8 mouse cellular contexts compared by ENCODE assay signal in the genomic region with DNA sequence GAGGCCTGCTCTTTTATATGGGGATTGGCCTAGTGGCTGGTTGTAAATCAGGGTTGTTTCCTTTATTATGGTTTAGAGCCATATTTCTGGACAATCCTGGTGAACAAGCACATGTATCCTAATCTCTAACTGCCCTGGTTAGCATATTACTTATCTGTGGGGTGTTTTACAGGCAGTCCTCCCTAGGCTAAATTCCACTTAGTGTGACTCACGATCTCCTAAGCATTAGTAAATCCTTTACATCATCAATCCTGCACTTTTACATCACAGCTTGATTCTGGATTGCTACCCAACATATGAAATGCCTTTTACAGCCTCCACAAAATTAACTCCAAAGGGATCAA. TPM values are rescaled to one million over a fixed set of nuclear protein-coding genes. Genes with fewer than 3 reads are reported as not detected.
DNase-seq lines count a peak whose midpoint lies in the region; ATAC-seq and TF ChIP-seq lines count a peak whose summit lies in the region.

No protein-coding gene starts in this region.

- WGBS in forebrain, embryonic 13.5 days: 19% methylated on average over 1 of the region's 1 CpGs
- WGBS in liver, embryonic 16.5 days (ENCODE audit: insufficient replicate concordance): 5% methylated on average over 1 of the region's 1 CpGs

- ATAC-seq in forebrain, embryonic 13.5 days: 0 out of 2 replicates have a peak, but pooled peaks have one; percentile 4
- ATAC-seq in liver, embryonic 16.5 days (ENCODE audit: low read depth): peak; percentile 25; the same call in 1 of the 2 replicates

- no peaks in the 10 kb centered on the region for H3K36me3 ChIP-seq in C2C12 (ENCODE audit: control insufficient read depth, insufficient read depth)
- peaks cover 18% of the 10 kb centered on the region for H3K36me3 ChIP-seq in forebrain, embryonic 13.5 days (ENCODE audit: poor library complexity, severe bottlenecking)
- no peaks in the 10 kb centered on the region for H3K36me3 ChIP-seq in liver, embryonic 16.5 days (ENCODE audit: control insufficient read depth, insufficient read depth)

- DNase-seq in gastrocnemius, adult 2 months: no peak
- no peak for DNase-seq in gastrocnemius, postnatal 25 days
- DNase-seq in urinary bladder, adult 2 months (ENCODE audit: low spot score): no peak
- no peak for DNase-seq in frontal cortex, postnatal 10 days (ENCODE audit: low spot score in 2 of 2)
- DNase-seq in kidney, adult 8-10 months: no peak

- TF ChIP-seq CTCF in gastrocnemius, adult 2 months (IDR thresholded peaks at IDR 0.05): no peak
- TF ChIP-seq CTCF in C2C12 (IDR thresholded peaks at IDR 0.05; ENCODE audit: control insufficient read depth, insufficient read depth, insufficient read length): no peak

- intact Hi-C loops in gastrocnemius, adult 2 months (cut with DNase I): no loop called here

- H3K9me3 ChIP-seq in forebrain, embryonic 13.5 days (replicated peaks): peaks cover 8% of the 10 kb centered on the region
- H3K9me3 ChIP-seq in liver, embryonic 16.5 days (replicated peaks; ENCODE audit: control insufficient read depth, low read length): no peaks in the 10 kb centered on the region

- H3K9ac ChIP-seq in forebrain, embryonic 13.5 days: peak overlapping the region; percentile 81
- peak overlapping the region; percentile 80 for H3K9ac ChIP-seq in liver, embryonic 16.5 days (ENCODE audit: low read depth, low read length)

- no peaks in the 10 kb centered on the region for H3K27me3 ChIP-seq in C2C12 (ENCODE audit: control insufficient read depth, insufficient read depth, insufficient read length)
- no peaks in the 10 kb centered on the region for H3K27me3 ChIP-seq in forebrain, embryonic 13.5 days
- H3K27me3 ChIP-seq in liver, embryonic 16.5 days (ENCODE audit: control insufficient read depth, insufficient read depth, low read depth, low read length): no peaks in the 10 kb centered on the region

- peak overlapping the region; percentile 87 for H3K4me3 ChIP-seq in gastrocnemius, adult 2 months
- peak overlapping the region; percentile 38 for H3K4me3 ChIP-seq in C2C12 (ENCODE audit: insufficient read depth, poor library complexity, severe bottlenecking)
- H3K4me3 ChIP-seq in forebrain, embryonic 13.5 days: peak overlapping the region; percentile 78
- peak overlapping the region; percentile 83 for H3K4me3 ChIP-seq in liver, embryonic 16.5 days (ENCODE audit: low read depth, low read length)

- H3K4me2 ChIP-seq in forebrain, embryonic 13.5 days: peak overlapping the region; percentile 64
- peak overlapping the region; percentile 78 for H3K4me2 ChIP-seq in liver, embryonic 16.5 days (ENCODE audit: low read depth, low read length)

- peaks cover 15% of the 10 kb centered on the region for H3K79me2 ChIP-seq in C2C12 (ENCODE audit: control insufficient read depth, insufficient read depth)

- peak overlapping the region; percentile 89 for H3K27ac ChIP-seq in gastrocnemius, adult 2 months
- no peak overlapping the region for H3K27ac ChIP-seq in forebrain, embryonic 13.5 days
- peak overlapping the region; percentile 72; the same call in 1 of the 2 replicates for H3K27ac ChIP-seq in liver, embryonic 16.5 days (ENCODE audit: low read length)

- H3ac ChIP-seq in C2C12 (ENCODE audit: control insufficient read depth, insufficient read length, low read depth): no peak overlapping the region

- H3K79me3 ChIP-seq in C2C12 (ENCODE audit: low read depth): peaks cover 2% of the 10 kb centered on the region

- peaks cover 23% of the 10 kb centered on the region for H3K4me1 ChIP-seq in forebrain, embryonic 13.5 days
- H3K4me1 ChIP-seq in liver, embryonic 16.5 days (ENCODE audit: control insufficient read depth, low read depth, low read length): peaks cover 22% of the 10 kb centered on the region

TF ChIP-seq in C2C12, 6 proteins besides CTCF, POLR2A, EP300 and RAD21:
- TF ChIP-seq MYOG (IDR thresholded peaks at IDR 0.05; ENCODE audit: control insufficient read depth, extremely low read depth, insufficient read length) (no peak), MYOD1 (IDR thresholded peaks at IDR 0.05; ENCODE audit: control insufficient read depth, insufficient read length, low read depth) (no peak), CEBPB (IDR thresholded peaks at IDR 0.05; ENCODE audit: low read depth) (no peak)

RNA-seq across cellular contexts. Expression of a gene that starts 31.1 kb away (rescaled TPM):
- total RNA-seq in gastrocnemius, adult 2 months (2021): 10 to 100 TPM; 11.1 to 11.7 TPM
- 10 to 100 TPM in 1 of 2 experiments, 1 to 10 TPM in 1; 9.5 to 10.4 TPM for total RNA-seq in gastrocnemius, postnatal 25 days (2021)
- 0.50 TPM for polyA plus RNA-seq in C2C12 (2012; fragmentation: generic; extraction: Trizol)
- polyA plus RNA-seq in forebrain, embryonic 13.5 days (2015; fragmentation: Nextera tagmentation; extraction: Ambion mirVana): 8.6 and 9.2 TPM in 2 replicates
- polyA plus RNA-seq in liver, embryonic 16.5 days (2015; fragmentation: Nextera tagmentation; extraction: Ambion mirVana): 3.8 and 4.5 TPM in 2 replicates
- polyA plus RNA-seq in urinary bladder, adult 2 months (2012; rRNA removed): 21.6 and 30.0 TPM in 2 replicates
